Mouse (Mus musculus): ENCODE results near the gene Arhgap10. TPM values are rescaled to one million over a fixed set of nuclear protein-coding genes. Genes with fewer than 3 reads are reported as not detected.

Gene Arhgap10
- polyA plus RNA-seq, 1 experiment from 2014 or later = 3.8 TPM

DNA sequence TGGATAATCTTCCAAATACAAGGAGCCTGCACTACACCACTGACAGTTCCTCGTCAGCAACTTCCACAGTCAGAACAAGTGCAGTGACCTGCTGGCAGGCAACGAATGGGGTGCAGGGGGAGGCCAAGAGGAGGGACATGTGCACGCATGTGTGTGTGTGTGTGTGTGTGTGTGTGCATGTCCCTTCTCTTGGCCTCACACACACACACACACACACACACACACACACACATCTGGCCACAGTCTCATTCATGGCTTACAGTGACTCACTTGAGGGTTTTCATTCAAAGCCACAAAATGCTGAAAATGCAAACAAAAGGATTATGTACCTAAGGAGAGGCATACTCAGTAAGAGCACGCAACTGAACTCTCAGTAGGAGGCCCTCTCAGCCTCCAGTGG is 84.5 kb downstream of the Arhgap10 start:
- H3K36me3 ChIP-seq (ENCODE audit: control insufficient read depth, insufficient read depth, low read length) = no peaks in the 10 kb centered on the region
- no peaks in the 10 kb centered on the region for H3K9me3 ChIP-seq (ENCODE audit: control insufficient read depth, low read length)
- no peaks in the 10 kb centered on the region for H3K27me3 ChIP-seq (ENCODE audit: control insufficient read depth, insufficient read depth, low read length)
- H3K4me1 ChIP-seq (ENCODE audit: control insufficient read depth, insufficient read depth, low read length) = peaks cover 4% of the 10 kb centered on the region; the same call in 1 of the 2 replicates
- ATAC-seq (ENCODE audit: low read depth) = 0 out of 2 replicates have a peak, but pooled peaks have one; percentile 15
- H3K27ac ChIP-seq (ENCODE audit: low read depth, low read length) = no peak overlapping the region
- H3K4me3 ChIP-seq (ENCODE audit: low read depth, low read length) = no peak overlapping the region
- H3K9ac ChIP-seq (replicated peaks; ENCODE audit: low read depth, low read length) = no peak overlapping the region
- WGBS = 30% methylated on average over 4 of the region's 4 CpGs
- H3K4me2 ChIP-seq (ENCODE audit: low read depth, low read length) = no peak overlapping the region

DNA sequence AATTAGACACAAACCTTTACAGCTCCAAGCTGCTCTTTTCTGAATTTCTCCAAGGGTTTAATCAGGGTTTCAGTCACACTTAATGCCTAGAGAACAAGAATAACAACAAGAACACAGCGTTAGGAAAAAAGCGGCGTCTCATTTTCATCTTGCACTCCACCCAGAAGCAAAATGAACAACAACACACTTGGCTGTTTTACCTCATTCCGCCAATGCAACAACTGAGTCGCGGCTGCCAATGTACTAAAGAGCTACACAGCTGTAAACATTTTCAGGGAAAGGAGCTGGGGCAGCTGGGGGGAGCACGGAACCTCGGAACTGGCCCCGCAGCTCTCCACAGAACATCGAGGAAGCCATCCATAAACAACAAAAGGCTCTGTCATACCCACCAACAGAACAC is 85.0 kb downstream of the Arhgap10 start:
- no peak overlapping the region for H3K4me3 ChIP-seq (ENCODE audit: low read depth, low read length)
- no peak overlapping the region for H3K9ac ChIP-seq (replicated peaks; ENCODE audit: low read depth, low read length)
- H3K4me1 ChIP-seq (ENCODE audit: control insufficient read depth, insufficient read depth, low read length) = no peaks in the 10 kb centered on the region; the same call in 1 of the 2 replicates
- no peak overlapping the region for H3K4me2 ChIP-seq (ENCODE audit: low read depth, low read length)
- no peaks in the 10 kb centered on the region for H3K27me3 ChIP-seq (ENCODE audit: control insufficient read depth, insufficient read depth, low read length)
- no peak for ATAC-seq (ENCODE audit: low read depth)
- no peaks in the 10 kb centered on the region for H3K9me3 ChIP-seq (ENCODE audit: control insufficient read depth, low read length)
- WGBS = 49% methylated on average over 10 of the region's 10 CpGs
- no peak overlapping the region for H3K27ac ChIP-seq (ENCODE audit: low read depth, low read length)
- H3K36me3 ChIP-seq (ENCODE audit: control insufficient read depth, insufficient read depth, low read length) = no peaks in the 10 kb centered on the region

DNA sequence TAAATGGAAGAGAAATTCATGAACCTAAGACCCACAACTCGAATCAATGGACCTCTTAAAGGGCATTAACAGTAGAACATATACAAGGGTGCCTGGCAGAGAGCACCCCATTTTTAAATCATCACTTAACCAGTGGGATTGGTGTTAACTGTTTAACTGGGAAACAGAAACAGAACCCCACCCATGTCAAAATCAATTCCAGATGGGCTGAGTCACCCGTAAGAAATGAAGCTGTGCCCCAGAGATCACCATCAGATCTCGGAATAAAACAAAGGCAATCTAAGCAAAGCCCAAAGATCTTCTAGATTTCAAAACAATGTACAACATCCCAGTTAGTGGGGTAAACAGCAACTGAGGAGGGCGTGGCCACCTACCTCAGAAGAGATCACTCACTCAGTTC is 89.3 kb downstream of the Arhgap10 start:
- ATAC-seq (ENCODE audit: low read depth) = no peak
- Histone ChIP-seq H3K9me3 (ENCODE audit: control insufficient read depth, low read length) (no peaks in the 10 kb centered on the region), H3K4me3 (ENCODE audit: low read depth, low read length) (no peak overlapping the region), H3K4me1 (ENCODE audit: control insufficient read depth, insufficient read depth, low read length) (no peaks in the 10 kb centered on the region), H3K9ac (replicated peaks; ENCODE audit: low read depth, low read length) (no peak overlapping the region), H3K36me3 (ENCODE audit: control insufficient read depth, insufficient read depth, low read length) (no peaks in the 10 kb centered on the region), H3K27ac (ENCODE audit: low read depth, low read length) (no peak overlapping the region), H3K4me2 (ENCODE audit: low read depth, low read length) (no peak overlapping the region), H3K27me3 (ENCODE audit: control insufficient read depth, insufficient read depth, low read length) (no peaks in the 10 kb centered on the region)
- WGBS = 89% methylated on average over 4 of the region's 4 CpGs

DNA sequence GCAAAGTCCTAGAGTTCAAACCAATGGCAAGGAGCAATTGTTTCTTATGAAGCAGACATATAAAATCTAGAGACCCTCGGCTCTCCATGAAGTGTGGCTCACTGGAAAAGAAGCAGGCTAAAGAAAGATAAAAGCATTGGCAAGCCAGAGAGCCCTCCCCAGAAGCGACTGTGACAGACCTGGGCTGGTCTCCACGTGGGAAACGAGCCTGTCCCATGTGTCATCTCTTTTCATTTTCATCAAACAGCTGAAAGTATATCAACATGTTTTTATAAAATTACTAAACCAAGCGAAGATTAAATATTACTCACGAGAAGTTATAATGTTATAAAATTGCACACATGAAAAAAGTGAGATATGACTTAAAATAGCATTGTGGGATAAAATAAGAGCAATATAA is 89.7 kb downstream of the Arhgap10 start:
- no peaks in the 10 kb centered on the region for H3K4me1 ChIP-seq (ENCODE audit: control insufficient read depth, insufficient read depth, low read length)
- 78% methylated on average over 6 of the region's 6 CpGs for WGBS
- no peaks in the 10 kb centered on the region for H3K36me3 ChIP-seq (ENCODE audit: control insufficient read depth, insufficient read depth, low read length)
- H3K4me2 ChIP-seq (ENCODE audit: low read depth, low read length) = no peak overlapping the region
- H3K9me3 ChIP-seq (ENCODE audit: control insufficient read depth, low read length) = no peaks in the 10 kb centered on the region
- no peak overlapping the region for H3K4me3 ChIP-seq (ENCODE audit: low read depth, low read length)
- H3K27ac ChIP-seq (ENCODE audit: low read depth, low read length) = no peak overlapping the region
- H3K27me3 ChIP-seq (ENCODE audit: control insufficient read depth, insufficient read depth, low read length) = no peaks in the 10 kb centered on the region
- no peak for ATAC-seq (ENCODE audit: low read depth)
- no peak overlapping the region for H3K9ac ChIP-seq (replicated peaks; ENCODE audit: low read depth, low read length)

DNA sequence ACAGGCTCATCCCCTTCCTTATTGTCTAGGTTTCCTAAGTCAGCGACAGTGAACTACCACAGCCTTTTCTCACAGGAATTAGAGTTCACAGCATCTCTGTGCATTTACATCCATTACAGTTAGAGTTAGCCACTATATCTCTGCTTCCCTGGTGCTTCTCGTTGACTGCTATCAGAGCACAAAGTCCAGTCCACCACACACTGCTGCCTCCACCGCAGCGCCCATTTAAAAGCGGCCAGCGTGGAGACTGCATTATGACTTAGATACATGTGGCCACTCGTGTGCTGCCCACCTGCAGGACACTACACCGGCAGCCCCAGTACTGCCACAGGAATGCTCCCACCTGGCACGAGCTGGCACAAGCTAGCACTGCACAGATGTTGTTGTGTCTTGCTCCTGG is 90.3 kb downstream of the Arhgap10 start:
- no peak overlapping the region for H3K4me3 ChIP-seq (ENCODE audit: low read depth, low read length)
- H3K27ac ChIP-seq (ENCODE audit: low read depth, low read length) = no peak overlapping the region
- no peaks in the 10 kb centered on the region for H3K36me3 ChIP-seq (ENCODE audit: control insufficient read depth, insufficient read depth, low read length)
- WGBS = 82% methylated on average over 9 of the region's 9 CpGs
- no peaks in the 10 kb centered on the region for H3K4me1 ChIP-seq (ENCODE audit: control insufficient read depth, insufficient read depth, low read length)
- no peaks in the 10 kb centered on the region for H3K27me3 ChIP-seq (ENCODE audit: control insufficient read depth, insufficient read depth, low read length)
- H3K4me2 ChIP-seq (ENCODE audit: low read depth, low read length) = no peak overlapping the region
- H3K9me3 ChIP-seq (ENCODE audit: control insufficient read depth, low read length) = no peaks in the 10 kb centered on the region
- H3K9ac ChIP-seq (replicated peaks; ENCODE audit: low read depth, low read length) = no peak overlapping the region
- ATAC-seq (ENCODE audit: low read depth) = no peak

DNA sequence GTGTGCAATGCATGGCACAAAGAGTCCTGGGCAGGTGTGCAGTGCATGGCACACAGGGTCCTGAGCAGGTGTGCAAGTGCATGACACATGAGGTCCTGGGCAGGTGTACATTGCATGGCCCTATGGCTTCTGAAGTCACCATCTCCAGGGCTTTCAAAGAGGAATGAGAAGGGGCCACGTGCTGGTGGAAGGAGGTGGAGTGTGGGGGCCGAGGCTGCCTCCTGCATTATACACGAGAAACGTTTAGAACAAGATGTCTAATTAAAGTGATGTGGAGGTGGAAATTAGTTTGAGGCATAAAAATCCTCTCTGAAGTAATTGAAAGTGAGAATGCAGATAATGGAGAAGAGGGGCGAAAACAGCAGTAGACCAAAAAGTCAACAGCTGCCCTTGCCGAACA is 93.9 kb downstream of the Arhgap10 start:
- H3K27me3 ChIP-seq (ENCODE audit: control insufficient read depth, insufficient read depth, low read length) = no peaks in the 10 kb centered on the region
- no peak overlapping the region for H3K9ac ChIP-seq (replicated peaks; ENCODE audit: low read depth, low read length)
- H3K4me3 ChIP-seq (ENCODE audit: low read depth, low read length) = no peak overlapping the region
- no peaks in the 10 kb centered on the region for H3K36me3 ChIP-seq (ENCODE audit: control insufficient read depth, insufficient read depth, low read length)
- ATAC-seq (ENCODE audit: low read depth) = no peak
- H3K4me1 ChIP-seq (ENCODE audit: control insufficient read depth, insufficient read depth, low read length) = no peaks in the 10 kb centered on the region
- H3K9me3 ChIP-seq (ENCODE audit: control insufficient read depth, low read length) = no peaks in the 10 kb centered on the region
- 65% methylated on average over 5 of the region's 6 CpGs for whole genome bisulfite sequencing
- no peak overlapping the region for H3K4me2 ChIP-seq (ENCODE audit: low read depth, low read length)
- H3K27ac ChIP-seq (ENCODE audit: low read depth, low read length) = no peak overlapping the region

DNA sequence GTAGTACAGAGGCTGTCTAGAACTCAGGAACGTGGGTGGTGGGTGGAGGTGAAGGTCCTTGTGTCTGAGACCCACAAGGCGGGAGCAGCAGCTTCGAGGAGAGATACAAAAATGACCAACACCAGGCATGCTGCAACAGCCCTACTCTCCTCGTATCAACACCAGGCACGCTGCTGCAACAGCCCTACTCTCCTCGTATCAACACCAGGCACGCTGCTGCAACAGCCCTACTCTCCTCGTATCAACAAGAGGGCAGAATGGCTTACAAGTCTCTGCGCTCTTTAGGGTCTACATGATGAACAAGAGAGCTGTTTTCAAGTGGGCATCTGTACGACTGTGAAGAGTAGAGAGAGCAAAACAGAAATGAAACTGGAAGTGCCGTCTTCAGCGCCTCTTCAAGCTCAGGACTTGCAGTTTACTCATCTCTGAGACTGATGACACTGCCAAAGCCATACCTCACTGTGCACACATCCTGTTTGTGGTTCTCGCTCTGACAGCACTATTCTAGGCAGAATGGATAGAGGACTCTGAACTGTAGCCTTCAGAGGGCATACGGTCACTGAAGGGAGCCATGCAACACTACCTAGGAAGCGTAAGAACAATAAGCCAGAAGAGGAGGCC is 95.0 kb downstream of the Arhgap10 start:
- WGBS = 88% methylated on average over 15 of the region's 15 CpGs
- Histone ChIP-seq H3K9me3 (ENCODE audit: control insufficient read depth, low read length) (no peaks in the 10 kb centered on the region), H3K9ac (replicated peaks; ENCODE audit: low read depth, low read length) (no peak overlapping the region), H3K36me3 (ENCODE audit: control insufficient read depth, insufficient read depth, low read length) (no peaks in the 10 kb centered on the region), H3K4me1 (ENCODE audit: control insufficient read depth, insufficient read depth, low read length) (no peaks in the 10 kb centered on the region), H3K27me3 (ENCODE audit: control insufficient read depth, insufficient read depth, low read length) (no peaks in the 10 kb centered on the region), H3K27ac (ENCODE audit: low read depth, low read length) (no peak overlapping the region), H3K4me2 (ENCODE audit: low read depth, low read length) (no peak overlapping the region), H3K4me3 (ENCODE audit: low read depth, low read length) (no peak overlapping the region)
- ATAC-seq (ENCODE audit: low read depth) = no peak

DNA sequence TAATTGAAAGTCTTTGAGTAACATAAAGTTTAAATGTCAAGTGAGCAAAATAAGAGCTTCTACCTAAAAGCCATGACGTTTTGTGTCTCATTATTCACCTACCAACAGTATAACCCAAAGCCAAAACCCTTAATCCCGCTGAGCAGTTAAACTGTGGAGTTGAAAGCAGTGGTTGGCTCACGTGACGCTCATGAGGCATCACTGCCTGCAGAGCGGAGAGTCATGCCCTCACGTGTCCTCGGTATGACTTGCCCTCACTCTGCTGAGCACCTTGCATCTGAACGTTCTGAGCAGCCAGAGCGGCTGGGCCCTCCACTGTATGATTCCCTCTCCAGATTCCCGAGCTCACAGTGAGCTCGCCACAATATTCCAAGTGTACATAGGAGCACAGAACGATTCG is 96.2 kb downstream of the Arhgap10 start:
- no peak overlapping the region for H3K4me3 ChIP-seq (ENCODE audit: low read depth, low read length)
- H3K27ac ChIP-seq (ENCODE audit: low read depth, low read length) = no peak overlapping the region
- no peaks in the 10 kb centered on the region for H3K9me3 ChIP-seq (ENCODE audit: control insufficient read depth, low read length)
- 92% methylated on average over 13 of the region's 13 CpGs for WGBS
- no peaks in the 10 kb centered on the region for H3K4me1 ChIP-seq (ENCODE audit: control insufficient read depth, insufficient read depth, low read length)
- no peaks in the 10 kb centered on the region for H3K27me3 ChIP-seq (ENCODE audit: control insufficient read depth, insufficient read depth, low read length)
- no peak for ATAC-seq (ENCODE audit: low read depth)
- H3K4me2 ChIP-seq (ENCODE audit: low read depth, low read length) = no peak overlapping the region
- H3K9ac ChIP-seq (replicated peaks; ENCODE audit: low read depth, low read length) = no peak overlapping the region
- no peaks in the 10 kb centered on the region for H3K36me3 ChIP-seq (ENCODE audit: control insufficient read depth, insufficient read depth, low read length)

DNA sequence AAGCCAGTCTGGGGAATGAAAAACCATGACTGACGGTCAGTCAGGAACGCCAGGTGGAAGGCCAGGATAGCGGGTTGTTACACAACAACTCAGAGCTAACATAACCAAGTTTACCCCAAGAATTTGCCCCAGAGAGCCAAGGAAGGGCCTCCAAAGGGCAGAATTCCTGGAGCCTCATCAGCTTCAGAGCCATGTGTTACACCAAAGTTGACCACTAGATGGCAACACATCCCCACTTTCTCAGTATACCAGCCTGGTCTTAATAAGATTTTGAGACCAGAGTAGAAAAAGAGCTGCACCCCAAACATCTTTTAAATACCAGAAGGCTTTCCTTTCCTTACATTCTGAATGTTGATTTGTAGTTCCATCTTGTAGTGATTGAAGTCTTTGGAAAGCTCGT is 98.0 kb downstream of the Arhgap10 start:
- 56% methylated on average over 4 of the region's 4 CpGs for WGBS
- ATAC-seq (ENCODE audit: low read depth) = peak; percentile 77; the same call in 1 of the 2 replicates
- no peak overlapping the region for H3K27ac ChIP-seq (ENCODE audit: low read depth, low read length)

More for the DNA sequence above, 98.0 kb downstream of the Arhgap10 start:
- H3K9ac ChIP-seq (replicated peaks; ENCODE audit: low read depth, low read length) = no peak overlapping the region
- no peaks in the 10 kb centered on the region for H3K4me1 ChIP-seq (ENCODE audit: control insufficient read depth, insufficient read depth, low read length)
- H3K9me3 ChIP-seq (ENCODE audit: control insufficient read depth, low read length) = no peaks in the 10 kb centered on the region
- H3K4me3 ChIP-seq (ENCODE audit: low read depth, low read length) = no peak overlapping the region
- no peak overlapping the region for H3K4me2 ChIP-seq (ENCODE audit: low read depth, low read length)
- no peaks in the 10 kb centered on the region for H3K36me3 ChIP-seq (ENCODE audit: control insufficient read depth, insufficient read depth, low read length)
- no peaks in the 10 kb centered on the region for H3K27me3 ChIP-seq (ENCODE audit: control insufficient read depth, insufficient read depth, low read length)
